Mouse (Mus musculus) neural tube, embryonic 14.5 days (tissue): Measurements from ENCODE around the gene Utp3. TPM values are rescaled to one million over a fixed set of nuclear protein-coding genes. Genes with fewer than 3 reads are reported as not detected.

Experiments used
- ATAC-seq: fragments of 200-750 bp; cut with Nextera tagmentation; 2 replicates; pipeline ENCODE4 v1.8.0; 2017; ENCODE audit warnings: low read depth, mild to moderate bottlenecking, moderate TSS enrichment, moderate library complexity
- H3K27ac ChIP-seq: fragments of 300-500 bp; sonication (generic); 2 replicates; pipeline ENCODE4 v1.5.1; 2014; ENCODE audit warnings: low read depth, mild to moderate bottlenecking, control low read depth, low read length, moderate library complexity, mixed read lengths
- H3K27me3 ChIP-seq: fragments of 300-500 bp; sonication (generic); 2 replicates; pipeline ENCODE4 v1.6.1; 2014; ENCODE audit warnings: low read length; ENCODE audit not compliant: control insufficient read depth, insufficient read depth
- H3K36me3 ChIP-seq: fragments of 300-500 bp; sonication (generic); 2 replicates; pipeline ENCODE4 v1.6.1; 2014; ENCODE audit warnings: low read length, mixed read lengths; ENCODE audit not compliant: control insufficient read depth, insufficient read depth
- H3K4me1 ChIP-seq: fragments of 300-500 bp; sonication (generic); 2 replicates; pipeline ENCODE4 v1.6.1; 2014; ENCODE audit warnings: low read length; ENCODE audit not compliant: control insufficient read depth, insufficient read depth
- H3K4me2 ChIP-seq: fragments of 300-500 bp; sonication (generic); 2 replicates; pipeline ENCODE4 v1.6.1; 2014; ENCODE audit warnings: mild to moderate bottlenecking, low read depth, low read length, control low read depth
- H3K4me3 ChIP-seq: fragments of 300-500 bp; sonication (generic); 2 replicates; pipeline ENCODE4 v1.5.1; 2014; ENCODE audit warnings: low read depth, low read length, control low read depth, mixed read lengths
- H3K9ac ChIP-seq: fragments of 300-500 bp; sonication (generic); replicated peaks from 2 replicates; pipeline ENCODE4 v1.6.1; 2014; ENCODE audit warnings: low read depth, mild to moderate bottlenecking, control low read depth, low read length, mixed read lengths
- H3K9me3 ChIP-seq: fragments of 300-500 bp; sonication (generic); 2 replicates; pipeline ENCODE4 v1.6.1; 2016; ENCODE audit warnings: low read length; ENCODE audit not compliant: control insufficient read depth
- WGBS: fragments of 180-500 bp; shearing (Covaris S2); extraction: QIAGEN DNeasy Blood & Tissue Kit; methylation state at CpG from one replicate; pipeline ENCODE4 v1.1.7; 2014; 5-methylcytosine and 5-hydroxymethylcytosine counted together
- polyA plus RNA-seq: library from polyadenylated mRNA; unstranded; fragments of >200 nt; fragmentation: Nextera tagmentation; extraction: Ambion mirVana; gene quantifications from 2 replicates; pipeline ENCODE4 v1.2.1, GENCODE M21; 2014

The Utp3 gene
- polyA plus RNA-seq, 1 experiment from 2014 or later = 43.5 TPM

DNA sequence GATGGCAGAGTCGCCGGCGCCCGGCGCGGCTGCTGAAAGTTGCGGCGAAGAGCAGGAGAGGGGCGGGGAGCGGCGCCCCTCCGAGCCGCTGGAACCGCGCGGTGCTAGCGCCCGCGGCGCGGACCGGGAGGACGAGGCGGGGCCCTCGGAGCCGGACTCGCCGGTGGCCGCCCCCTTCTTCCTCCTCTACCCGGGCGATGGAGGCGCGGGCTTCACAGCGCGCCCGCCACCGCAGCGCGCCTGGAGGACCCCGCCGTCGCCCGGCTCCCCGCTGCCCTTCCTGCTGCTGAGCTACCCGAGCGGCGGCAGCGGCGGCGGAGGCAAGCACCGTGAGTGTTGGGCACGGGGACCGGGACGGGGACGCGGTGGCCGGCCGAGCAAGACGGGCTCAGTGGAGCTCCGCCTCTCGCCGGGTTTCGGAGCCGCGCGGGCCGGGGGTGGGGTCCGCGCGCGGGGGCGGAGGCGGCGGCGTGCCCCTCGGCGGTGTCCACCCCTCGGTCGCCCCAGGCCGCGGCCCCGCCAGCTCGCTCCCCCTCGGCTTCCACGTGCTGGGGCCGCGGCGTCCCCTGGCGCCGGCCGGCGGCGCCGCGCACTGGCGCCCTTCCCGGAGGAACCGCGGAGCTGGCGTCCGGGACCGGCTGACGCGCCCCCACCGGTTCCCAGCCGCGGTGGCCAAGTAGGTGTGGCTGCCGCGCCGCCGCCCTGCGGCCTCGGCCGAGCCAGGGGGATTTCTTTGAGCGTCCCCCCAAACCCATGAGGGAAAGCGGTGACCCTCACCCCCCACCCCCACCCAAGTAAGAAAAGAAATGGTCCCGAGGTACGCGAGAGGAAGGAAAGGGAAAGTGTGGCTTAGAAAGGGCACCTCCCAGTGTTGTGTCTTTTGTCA, 11.1 kb downstream of the Utp3 start:
- Histone ChIP-seq H3K9ac (peak overlapping the region; percentile 83), H3K9me3 (no peaks in the 10 kb centered on the region), H3K27me3 (no peaks in the 10 kb centered on the region), H3K4me2 (peak overlapping the region; percentile 66), H3K4me3 (peak overlapping the region; percentile 88), H3K36me3 (no peaks in the 10 kb centered on the region), H3K27ac (peak overlapping the region; percentile 85), H3K4me1 (0 out of 2 replicates have a peak, but pooled peaks cover 3% of the 10 kb centered on the region)
- WGBS = under 1% methylated on average over 45 of the region's 119 CpGs
- ATAC-seq = peak; percentile 77

DNA sequence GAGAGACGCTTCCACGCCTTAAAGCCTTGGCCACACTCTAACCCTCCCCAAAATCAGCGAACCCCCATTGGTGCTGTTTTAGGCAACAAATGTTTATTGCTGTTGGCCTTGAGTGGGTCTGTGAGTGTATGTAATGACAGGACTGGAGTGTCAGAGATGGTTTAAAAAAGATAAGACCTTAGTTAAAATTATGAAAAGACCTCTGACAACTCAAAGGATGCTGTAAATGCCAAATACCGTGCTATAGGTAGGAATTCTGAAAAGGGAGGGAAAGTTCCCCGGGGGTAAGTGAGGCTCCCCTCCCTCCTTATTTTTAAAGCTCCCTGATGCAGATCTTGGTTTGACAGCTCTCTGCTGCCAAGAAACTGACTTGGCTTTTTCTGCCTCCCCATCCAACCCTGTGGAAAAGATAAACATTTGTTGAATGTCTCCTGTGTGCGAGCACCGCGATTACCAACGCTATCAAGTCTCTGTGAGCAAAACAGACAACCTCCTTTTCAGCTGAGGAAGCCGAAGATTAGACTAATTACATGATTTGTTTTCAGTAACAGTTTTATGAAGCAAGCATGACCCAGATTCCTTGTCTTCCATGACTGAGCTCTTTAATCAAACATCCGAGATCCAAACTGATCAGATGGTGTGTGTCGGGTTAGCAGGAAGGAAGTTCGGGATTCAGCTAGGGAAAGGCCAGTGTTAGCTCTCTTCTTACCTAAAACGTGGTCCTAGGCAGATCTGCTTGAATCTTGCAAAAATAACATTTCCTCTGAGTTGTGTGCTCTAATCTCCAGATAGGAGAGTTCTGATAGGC, 12.0 kb downstream of the Utp3 start:
- Histone ChIP-seq H3K9me3 (no peaks in the 10 kb centered on the region), H3K27ac (peak overlapping the region; percentile 85), H3K36me3 (no peaks in the 10 kb centered on the region), H3K9ac (peak overlapping the region; percentile 83), H3K4me1 (0 out of 2 replicates have a peak, but pooled peaks cover 3% of the 10 kb centered on the region), H3K27me3 (no peaks in the 10 kb centered on the region), H3K4me3 (peak overlapping the region; percentile 88), H3K4me2 (peak overlapping the region; percentile 66)
- ATAC-seq = no peak; the same call in 1 of the 2 replicates
- WGBS = 4% methylated on average over 14 of the region's 14 CpGs

DNA sequence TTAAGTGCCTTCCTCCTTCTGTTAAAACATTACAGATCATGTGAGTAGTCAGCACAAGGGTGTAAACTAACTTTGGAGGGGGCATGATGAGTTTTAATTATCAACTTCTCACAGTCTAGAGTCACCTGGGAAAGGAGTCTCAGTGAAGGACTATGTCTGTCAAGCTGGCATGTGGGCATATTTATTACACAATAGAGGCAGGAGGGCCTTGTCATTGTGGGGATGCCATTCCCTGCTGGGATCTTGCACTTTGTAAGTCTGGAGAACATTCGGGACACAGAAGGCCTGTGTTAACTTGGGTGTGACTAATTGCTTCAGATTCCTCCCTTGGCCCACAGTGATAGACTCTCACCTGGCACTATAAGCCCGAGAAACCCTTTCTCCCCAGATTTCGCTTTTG, 15.3 kb downstream of the Utp3 start:
- no peak overlapping the region for H3K27ac ChIP-seq
- H3K4me1 ChIP-seq = 0 out of 2 replicates have a peak, but pooled peaks cover 3% of the 10 kb centered on the region
- no peak for ATAC-seq
- H3K36me3 ChIP-seq = no peaks in the 10 kb centered on the region
- no peak overlapping the region for H3K9ac ChIP-seq
- no peak overlapping the region for H3K4me2 ChIP-seq
- no peaks in the 10 kb centered on the region for H3K9me3 ChIP-seq
- WGBS = 67% methylated on average over 3 of the region's 3 CpGs
- H3K4me3 ChIP-seq = no peak overlapping the region
- no peaks in the 10 kb centered on the region for H3K27me3 ChIP-seq

DNA sequence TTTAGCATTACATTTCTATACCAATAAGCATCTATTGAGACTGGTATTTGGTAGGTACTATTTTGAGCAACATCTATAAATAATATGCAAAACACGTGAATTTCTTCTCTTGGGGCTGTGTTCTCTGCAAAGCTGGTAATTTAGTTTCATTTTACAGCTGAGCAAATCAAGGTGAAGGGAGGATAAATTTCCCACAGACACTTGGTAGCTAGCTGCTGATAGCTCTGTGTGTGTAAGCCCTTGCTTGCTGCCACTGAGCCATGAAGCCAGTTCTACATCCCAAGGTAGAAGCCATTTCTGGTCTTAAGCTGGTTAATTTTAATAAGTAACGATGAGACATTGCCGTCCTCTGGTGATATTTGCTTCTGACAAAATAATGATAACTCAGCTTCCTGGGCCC, 20.6 kb downstream of the Utp3 start:
- Histone ChIP-seq H3K36me3 (no peaks in the 10 kb centered on the region), H3K4me2 (no peak overlapping the region), H3K27ac (no peak overlapping the region), H3K4me1 (no peaks in the 10 kb centered on the region), H3K27me3 (no peaks in the 10 kb centered on the region), H3K9ac (no peak overlapping the region), H3K4me3 (no peak overlapping the region), H3K9me3 (no peaks in the 10 kb centered on the region)
- no peak for ATAC-seq
- WGBS = 87% methylated on average over 3 of the region's 3 CpGs

DNA sequence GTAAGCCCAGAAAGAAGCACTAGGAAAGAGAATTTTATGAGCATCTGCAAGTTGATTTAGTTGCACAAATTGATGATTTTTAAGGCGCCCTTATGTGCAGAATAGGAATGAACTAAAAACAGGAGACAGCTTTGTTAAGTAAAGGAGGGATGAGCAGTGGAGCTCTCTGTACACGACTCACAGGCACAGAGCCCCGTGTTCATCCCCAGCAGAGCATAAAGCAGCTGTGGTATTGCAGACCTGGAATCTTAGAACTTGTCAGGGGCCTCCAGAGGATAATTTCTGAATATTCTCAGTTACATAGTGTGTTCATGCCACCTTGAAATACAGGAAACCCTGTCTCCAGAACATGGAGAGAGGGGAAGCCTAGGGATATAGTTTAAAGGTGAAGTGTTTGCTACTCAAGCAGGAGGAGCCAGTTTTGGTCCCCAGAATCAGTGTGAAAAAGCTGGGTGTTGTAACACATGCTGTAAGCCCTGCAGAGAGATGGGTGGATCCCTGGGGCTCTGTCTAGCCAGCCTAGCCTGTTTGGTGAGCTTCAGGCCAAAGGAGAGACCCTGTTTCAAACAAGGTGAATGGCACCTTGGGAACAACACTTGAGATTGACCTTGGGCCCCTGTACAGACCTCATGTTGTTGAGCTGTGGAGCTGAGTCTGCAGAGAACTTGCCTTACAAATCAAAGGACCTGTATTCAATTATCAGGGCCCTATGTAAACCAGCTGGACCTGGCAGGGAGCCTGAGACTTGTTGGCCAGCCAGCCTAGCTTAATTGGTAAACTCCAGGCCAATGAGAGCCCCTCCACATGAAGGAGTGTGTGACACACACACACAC, 21.5 kb downstream of the Utp3 start:
- Histone ChIP-seq H3K27ac (no peak overlapping the region), H3K27me3 (no peaks in the 10 kb centered on the region), H3K9me3 (no peaks in the 10 kb centered on the region), H3K36me3 (no peaks in the 10 kb centered on the region), H3K9ac (no peak overlapping the region), H3K4me1 (no peaks in the 10 kb centered on the region), H3K4me3 (no peak overlapping the region), H3K4me2 (no peak overlapping the region)
- no peak for ATAC-seq
- WGBS = 74% methylated on average over 3 of the region's 3 CpGs

DNA sequence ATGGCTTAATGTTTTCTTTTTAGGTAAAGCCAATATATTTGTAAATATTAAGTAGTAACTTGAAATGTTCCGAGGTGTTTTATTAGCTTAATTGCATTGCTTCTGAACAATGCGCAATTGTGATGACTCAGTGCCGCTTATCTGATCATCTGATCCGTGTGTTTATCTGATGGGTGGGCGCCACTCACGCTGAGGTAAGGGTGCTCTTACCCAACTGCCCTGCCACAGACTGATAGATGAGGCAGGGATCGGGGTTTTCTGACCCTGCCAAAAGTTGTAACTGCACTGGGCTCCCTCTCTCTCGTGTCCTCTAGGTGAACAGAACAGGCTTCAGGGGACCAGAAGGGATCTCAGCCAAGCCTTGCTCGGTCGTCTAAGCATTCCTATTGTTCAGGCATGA, 26.4 kb downstream of the Utp3 start:
- H3K4me3 ChIP-seq = no peak overlapping the region
- H3K27ac ChIP-seq = no peak overlapping the region
- no peaks in the 10 kb centered on the region for H3K36me3 ChIP-seq
- H3K4me2 ChIP-seq = no peak overlapping the region
- no peak for ATAC-seq
- no peak overlapping the region for H3K9ac ChIP-seq
- H3K27me3 ChIP-seq = no peaks in the 10 kb centered on the region
- peaks cover 8% of the 10 kb centered on the region for H3K4me1 ChIP-seq
- 87% methylated on average over 10 of the region's 10 CpGs for WGBS
- H3K9me3 ChIP-seq = no peaks in the 10 kb centered on the region

DNA sequence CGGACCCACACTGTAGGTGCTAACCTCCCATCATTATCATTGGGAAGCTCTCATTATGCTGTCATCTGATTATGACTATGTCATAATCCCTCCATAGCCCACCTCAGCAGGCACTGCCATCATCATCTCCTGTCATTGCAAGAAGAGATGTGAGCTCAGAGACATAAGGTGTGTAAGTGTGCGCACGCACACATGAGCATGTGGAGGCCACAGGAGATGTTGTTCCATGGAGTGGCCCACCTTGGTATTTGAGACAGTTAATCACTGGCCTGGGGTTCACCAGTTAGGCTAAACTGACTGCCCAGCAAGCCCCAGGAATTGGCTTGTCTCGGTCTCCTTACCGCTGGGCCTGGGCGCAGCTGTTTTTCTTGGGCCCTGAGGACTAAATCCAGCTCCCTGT, 27.1 kb downstream of the Utp3 start:
- ATAC-seq = no peak
- Histone ChIP-seq H3K9ac (no peak overlapping the region), H3K9me3 (no peaks in the 10 kb centered on the region), H3K27me3 (no peaks in the 10 kb centered on the region), H3K36me3 (no peaks in the 10 kb centered on the region), H3K4me2 (no peak overlapping the region), H3K27ac (no peak overlapping the region), H3K4me3 (no peak overlapping the region), H3K4me1 (peaks cover 14% of the 10 kb centered on the region)
- WGBS = 94% methylated on average over 6 of the region's 6 CpGs

DNA sequence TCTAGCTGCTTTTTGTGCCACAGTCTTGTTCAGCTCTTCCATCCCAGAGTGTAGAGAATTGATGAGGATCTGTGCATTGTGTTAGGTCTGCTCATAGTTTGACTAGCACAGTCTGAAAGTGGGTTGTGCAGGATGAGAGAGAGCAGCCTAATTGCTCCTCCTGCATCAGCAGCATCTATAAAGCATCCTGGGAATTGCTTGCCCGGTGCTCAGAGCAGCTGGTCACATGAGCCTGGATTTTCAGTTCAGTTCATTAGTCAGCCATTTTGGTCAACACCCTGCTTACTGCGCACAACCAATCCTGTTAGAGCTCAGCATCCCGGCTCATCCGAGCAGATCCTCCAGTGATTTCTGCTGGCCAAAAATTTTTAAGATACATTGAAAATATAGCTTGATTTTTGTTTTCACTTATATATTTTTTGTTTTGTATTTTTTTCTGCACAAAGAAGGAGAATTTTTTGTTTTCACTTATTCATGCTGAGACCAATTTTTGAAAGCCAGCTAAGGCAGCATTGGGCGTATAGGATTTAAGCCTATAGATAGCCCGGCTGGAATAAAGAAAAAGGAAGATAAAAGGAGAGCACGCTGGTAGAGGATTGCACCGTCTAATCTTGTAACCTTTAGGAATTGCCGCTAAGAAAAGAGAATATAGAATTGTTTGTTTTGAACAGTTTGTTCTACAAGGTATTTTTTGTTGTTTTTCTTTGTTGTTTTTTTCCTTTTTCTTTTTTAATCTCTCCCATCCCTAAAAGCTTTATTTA, 29.2 kb downstream of the Utp3 start:
- 25% methylated on average over 9 of the region's 9 CpGs for WGBS
- peak overlapping the region; percentile 75 for H3K9ac ChIP-seq
- H3K36me3 ChIP-seq = no peaks in the 10 kb centered on the region
- peak overlapping the region; percentile 81 for H3K4me2 ChIP-seq
- peak overlapping the region; percentile 80 for H3K27ac ChIP-seq
- peaks cover 32% of the 10 kb centered on the region for H3K4me1 ChIP-seq
- no peaks in the 10 kb centered on the region for H3K27me3 ChIP-seq
- peak overlapping the region; percentile 63 for H3K4me3 ChIP-seq
- ATAC-seq = peak; percentile 97
- H3K9me3 ChIP-seq = no peaks in the 10 kb centered on the region
